Mouse (Mus musculus) MEL (cell line): ENCODE measurements around the gene Arhgef3. TPM values are rescaled to one million over a fixed set of nuclear protein-coding genes. Genes with fewer than 3 reads are reported as not detected.

ENCODE experiments used
- DNase-seq: peaks from one replicate; pipeline ENCODE4 v3.0.0; 2011; ENCODE audit warnings: low read depth, low spot score
- H3K27ac ChIP-seq: 2 replicates; pipeline ENCODE4 v1.5.1; 2012; ENCODE audit warnings: low read depth, mild to moderate bottlenecking, control low read depth, low read length, moderate library complexity; ENCODE audit not compliant: control insufficient read depth
- H3K27me3 ChIP-seq, 2 experiments: fragments of 150-350 bp in 1 of 2; sonication (generic) in 1 of 2; 2 replicates each; pipeline ENCODE4 v1.6.1; 2012; ENCODE audit warnings: low read length in 2 of 2, mild to moderate bottlenecking in 2 of 2, improper control_type of control experiment in 1 of 2, moderate library complexity in 1 of 2; ENCODE audit not compliant: insufficient read depth in 2 of 2, control insufficient read depth in 1 of 2
- H3K36me3 ChIP-seq, 2 experiments: 2 replicates each; pipeline ENCODE4 v1.6.1; 2012 to 2014; ENCODE audit warnings: low read length in 2 of 2, improper control_type of control experiment in 1 of 2, inconsistent platforms in 1 of 2, mild to moderate bottlenecking in 1 of 2; ENCODE audit not compliant: insufficient read depth in 2 of 2, control insufficient read depth in 1 of 2
- H3K4me1 ChIP-seq, 2 experiments: fragments of 150-350 bp in 1 of 2; sonication (generic) in 1 of 2; 2 replicates each; pipeline ENCODE4 v1.6.1; 2012; ENCODE audit warnings: low read length in 2 of 2, improper control_type of control experiment in 1 of 2, mild to moderate bottlenecking in 1 of 2; ENCODE audit not compliant: insufficient read depth in 2 of 2, control insufficient read depth in 1 of 2
- H3K4me3 ChIP-seq, 2 experiments: fragments of 150-350 bp in 1 of 2; sonication (generic) in 1 of 2; 2 replicates each; pipeline ENCODE4 v1.5.1; 2012; ENCODE audit warnings: low read depth in 2 of 2, low read length in 2 of 2, mild to moderate bottlenecking in 2 of 2, moderate library complexity in 2 of 2, control low read depth in 1 of 2, improper control_type of control experiment in 1 of 2; ENCODE audit not compliant: control insufficient read depth in 1 of 2, insufficient read depth in 1 of 2
- H3K79me2 ChIP-seq: 2 replicates; pipeline ENCODE4 v1.6.1; 2012; ENCODE audit warnings: mild to moderate bottlenecking, low read length, moderate library complexity; ENCODE audit not compliant: control insufficient read depth, poor library complexity, insufficient read depth
- H3K9ac ChIP-seq: 2 replicates; pipeline ENCODE4 v1.6.1; 2012; ENCODE audit warnings: low read depth, mild to moderate bottlenecking, control low read depth, low read length, moderate library complexity; ENCODE audit not compliant: control insufficient read depth, poor library complexity, severe bottlenecking
- H3K9me3 ChIP-seq: fragments of 150-350 bp; sonication (generic); replicated peaks from 2 replicates; pipeline ENCODE4 v1.6.1; 2012; ENCODE audit warnings: mild to moderate bottlenecking, low read length, improper control_type of control experiment, moderate library complexity; ENCODE audit not compliant: insufficient read depth
- BHLHE40 ChIP-seq: IDR thresholded peaks from 2 replicates; pipeline ENCODE4 v1.6.1; 2012; ENCODE audit warnings: low read depth, mild to moderate bottlenecking, inconsistent platforms, low read length, improper control_type of control experiment, borderline replicate concordance
- CTCF ChIP-seq, 3 experiments: IDR thresholded peaks in 2 of 3; conservative IDR thresholded peaks in 1 of 3; 2 replicates each; pipeline ENCODE4 v1.5.1; 2011 to 2012; ENCODE audit warnings: low read length in 3 of 3, low read depth in 2 of 3, mild to moderate bottlenecking in 2 of 3, improper control_type of control experiment in 1 of 3, inconsistent platforms in 1 of 3, mixed read lengths in 1 of 3, moderate library complexity in 1 of 3; ENCODE audit not compliant: control insufficient read depth in 1 of 3, insufficient read depth in 1 of 3, poor library complexity in 1 of 3, severe bottlenecking in 1 of 3
- ELF1 ChIP-seq: IDR thresholded peaks from 2 replicates; pipeline ENCODE4 v1.6.1; 2014; ENCODE audit warnings: low read depth, mild to moderate bottlenecking, inconsistent platforms, low read length, improper control_type of control experiment, moderate library complexity
- KAT2A ChIP-seq: conservative IDR thresholded peaks from 2 replicates; pipeline ENCODE4 v1.6.1; 2012; ENCODE audit warnings: low read depth, low read length, improper control_type of control experiment, inconsistent platforms
- MAZ ChIP-seq: IDR thresholded peaks from 2 replicates; pipeline ENCODE4 v1.6.1; 2012; ENCODE audit warnings: low read depth, mild to moderate bottlenecking, inconsistent platforms, low read length, improper control_type of control experiment
- MYB ChIP-seq: IDR thresholded peaks from 2 replicates; pipeline ENCODE4 v1.6.1; 2011; ENCODE audit warnings: mild to moderate bottlenecking, low read depth, low read length, improper control_type of control experiment
- NELFE ChIP-seq: IDR thresholded peaks from 2 replicates; pipeline ENCODE4 v1.6.1; 2011; ENCODE audit warnings: low read depth, low read length, improper control_type of control experiment
- NRF1 ChIP-seq: IDR thresholded peaks from 2 replicates; pipeline ENCODE4 v1.6.1; 2014; ENCODE audit warnings: low read depth, mild to moderate bottlenecking, inconsistent platforms, low read length, improper control_type of control experiment, moderate library complexity; ENCODE audit not compliant: poor library complexity, insufficient read depth, severe bottlenecking
- POLR2A ChIP-seq, 2 experiments: IDR thresholded peaks; 2 replicates each; pipeline ENCODE4 v1.6.1; 2011 to 2012; ENCODE audit warnings: low read length in 2 of 2, mild to moderate bottlenecking in 2 of 2, control low read depth in 1 of 2, improper control_type of control experiment in 1 of 2, low read depth in 1 of 2, moderate library complexity in 1 of 2; ENCODE audit not compliant: control insufficient read depth in 1 of 2, insufficient read depth in 1 of 2, poor library complexity in 1 of 2
- POLR2AphosphoS5 ChIP-seq: IDR thresholded peaks from 2 replicates; pipeline ENCODE4 v1.6.1; 2012; ENCODE audit warnings: low read depth, borderline replicate concordance, mild to moderate bottlenecking, inconsistent platforms, low read length, moderate library complexity, mixed read lengths
- SMC3 ChIP-seq: IDR thresholded peaks from 2 replicates; pipeline ENCODE4 v1.6.1; 2011; ENCODE audit warnings: low read depth, low read length, improper control_type of control experiment
- TCF12 ChIP-seq: IDR thresholded peaks from 2 replicates; pipeline ENCODE4 v1.6.1; 2014; ENCODE audit warnings: low read depth, mild to moderate bottlenecking, inconsistent platforms, low read length, improper control_type of control experiment, moderate library complexity
- USF1 ChIP-seq: IDR thresholded peaks from 2 replicates; pipeline ENCODE4 v1.6.1; 2014; ENCODE audit warnings: low read depth, mild to moderate bottlenecking, inconsistent platforms, low read length, improper control_type of control experiment, moderate library complexity
- ZC3H11A ChIP-seq: IDR thresholded peaks from 2 replicates; pipeline ENCODE4 v1.6.1; 2012; ENCODE audit warnings: low read depth, mild to moderate bottlenecking, inconsistent platforms, low read length, improper control_type of control experiment
- ZKSCAN1 ChIP-seq: IDR thresholded peaks from 2 replicates; pipeline ENCODE4 v1.6.1; 2012; ENCODE audit warnings: low read depth, mild to moderate bottlenecking, inconsistent platforms, low read length, improper control_type of control experiment, moderate library complexity
- polyA plus RNA-seq, 2 experiments: library from polyadenylated mRNA; stranded (reverse) in 1 of 2; unstranded in 1 of 2; fragments of >175 nt in 1 of 2; fragments of >200 nt in 1 of 2; gene quantifications; 2 replicates each; pipeline versions ENCODE4 v1.2.1 to v1.2.4; 2012; ENCODE audit warnings: low replicate concordance in 2 of 2, low read depth in 1 of 2; ENCODE audit not compliant: insufficient read length in 2 of 2, insufficient read depth in 1 of 2, missing spikeins in 1 of 2
- total RNA-seq: library from RNA; depleted of rRNA; stranded (reverse); fragments of 300-350 nt; gene quantifications from 2 replicates; pipeline ENCODE4 v1.2.3, GENCODE M21; 2012

Gene Arhgef3
- total and polyA plus RNA-seq, 3 experiments, result 2.1 to 2.7 TPM; not detected in 1

DNA sequence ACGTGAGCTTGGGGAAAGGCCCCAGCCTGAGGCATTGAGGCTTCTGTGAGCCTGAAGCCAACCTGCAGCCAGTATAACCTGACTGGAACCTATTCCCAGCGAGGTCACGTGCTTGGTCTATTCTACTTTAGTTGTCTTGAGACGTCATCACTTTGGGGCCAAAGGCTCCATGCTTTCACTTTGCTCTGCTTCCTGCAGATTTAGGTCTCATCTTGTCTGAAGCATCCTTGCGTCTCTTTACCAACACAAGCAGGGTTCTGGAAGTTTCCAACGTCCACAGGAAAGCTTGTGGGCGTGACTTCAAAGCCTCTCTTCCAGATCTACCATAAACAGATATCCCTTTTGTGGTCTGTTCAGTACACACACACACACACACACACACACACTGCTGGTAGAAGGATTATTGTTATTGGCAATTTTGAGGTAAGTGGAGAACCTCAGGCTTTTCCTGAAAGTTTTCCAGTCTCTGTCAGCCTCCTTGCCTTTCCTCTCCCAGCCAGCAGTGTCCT is 135.6 kb downstream of the Arhgef3 start:
- H3K79me2 ChIP-seq, result no peaks in the 10 kb centered on the region
- no peaks in the 10 kb centered on the region for H3K27me3 ChIP-seq
- H3K27ac ChIP-seq, result no peak overlapping the region
- H3K9me3 ChIP-seq, result no peaks in the 10 kb centered on the region
- H3K9ac ChIP-seq, result no peak overlapping the region
- no peaks in the 10 kb centered on the region for H3K36me3 ChIP-seq
- no peak for DNase-seq
- H3K4me1 ChIP-seq, result no peaks in the 10 kb centered on the region
- no peak overlapping the region for H3K4me3 ChIP-seq
- TF ChIP-seq MYB, result no peak
- no peak for TF ChIP-seq BHLHE40
- no peak for TF ChIP-seq MAZ
- TF ChIP-seq POLR2A (IDR thresholded peaks at IDR 0.05; ENCODE audit: control insufficient read depth in 1 of 2, insufficient read depth in 1 of 2, low read depth in 1 of 2, low read length in 2 of 2, poor library complexity in 1 of 2), result no peak
- TF ChIP-seq CTCF (IDR thresholded peaks at IDR 0.05 in 2 of 3, conservative IDR thresholded peaks at IDR 0.05 in 1 of 3; ENCODE audit: control insufficient read depth in 1 of 3, insufficient read depth in 1 of 3, low read depth in 2 of 3, low read length in 3 of 3, poor library complexity in 1 of 3, severe bottlenecking in 1 of 3), result no peak
- no peak for TF ChIP-seq POLR2AphosphoS5
- no peak for TF ChIP-seq KAT2A
- TF ChIP-seq TCF12, result no peak
- TF ChIP-seq ZC3H11A, result no peak
- no peak for TF ChIP-seq USF1
- no peak for TF ChIP-seq NELFE
- no peak for TF ChIP-seq ELF1
- no peak for TF ChIP-seq ZKSCAN1
- no peak for TF ChIP-seq SMC3

DNA sequence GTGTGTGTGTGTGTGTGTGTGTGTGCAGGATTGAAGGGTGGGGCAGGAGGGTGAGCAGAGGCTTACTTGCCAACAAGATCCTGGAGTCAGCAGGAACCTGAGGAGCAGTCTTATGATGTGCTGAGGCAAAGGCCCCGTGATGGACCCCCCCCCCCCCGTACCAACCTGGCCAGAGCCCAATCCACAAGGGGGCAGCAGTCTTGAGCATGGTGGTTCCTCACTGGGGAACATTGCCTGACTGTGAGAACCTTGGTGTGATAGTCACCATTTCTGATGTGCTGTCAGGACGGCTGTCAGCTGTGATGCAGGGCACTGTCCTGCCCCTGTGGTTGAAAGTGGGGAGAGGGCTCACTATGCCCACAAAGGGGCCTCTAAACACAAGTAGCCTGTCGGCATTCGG is 138.7 kb downstream of the Arhgef3 start:
- no peaks in the 10 kb centered on the region for H3K4me1 ChIP-seq
- no peaks in the 10 kb centered on the region for H3K36me3 ChIP-seq
- no peak overlapping the region for H3K9ac ChIP-seq
- no peaks in the 10 kb centered on the region for H3K9me3 ChIP-seq
- no peak overlapping the region for H3K27ac ChIP-seq
- DNase-seq, result no peak
- TF ChIP-seq SMC3, result peak; percentile 16; the same call in 1 of the 2 replicates
- TF ChIP-seq NRF1, result no peak
- TF ChIP-seq CTCF (IDR thresholded peaks at IDR 0.05 in 2 of 3, conservative IDR thresholded peaks at IDR 0.05 in 1 of 3; ENCODE audit: control insufficient read depth in 1 of 3, insufficient read depth in 1 of 3, low read depth in 2 of 3, low read length in 3 of 3, poor library complexity in 1 of 3, severe bottlenecking in 1 of 3), result peak in 2 of 3 experiments; percentile 11 to 16; a peak in 1 of 6 replicates
- no peaks in the 10 kb centered on the region for H3K27me3 ChIP-seq
- H3K4me3 ChIP-seq, result no peak overlapping the region
- H3K79me2 ChIP-seq, result no peaks in the 10 kb centered on the region
